Mouse (Mus musculus) neural tube, embryonic 14.5 days (tissue): ENCODE measurements around the gene Ankrd55. TPM values are rescaled to one million over a fixed set of nuclear protein-coding genes. Genes with fewer than 3 reads are reported as not detected.
"Not testable (repeated sequence)": the region's sequence is repeated elsewhere in the genome, so short reads cannot be mapped to it uniquely, and the experiment has no call there.

Source experiments
- ATAC-seq: fragments of 200-750 bp; cut with Nextera tagmentation; 2 replicates; pipeline ENCODE4 v1.8.0; 2017; ENCODE audit warnings: low read depth, mild to moderate bottlenecking, moderate TSS enrichment, moderate library complexity
- H3K27ac ChIP-seq: fragments of 300-500 bp; sonication (generic); 2 replicates; pipeline ENCODE4 v1.5.1; 2014; ENCODE audit warnings: low read depth, mild to moderate bottlenecking, control low read depth, low read length, moderate library complexity, mixed read lengths
- H3K27me3 ChIP-seq: fragments of 300-500 bp; sonication (generic); 2 replicates; pipeline ENCODE4 v1.6.1; 2014; ENCODE audit warnings: low read length; ENCODE audit not compliant: control insufficient read depth, insufficient read depth
- H3K36me3 ChIP-seq: fragments of 300-500 bp; sonication (generic); 2 replicates; pipeline ENCODE4 v1.6.1; 2014; ENCODE audit warnings: low read length, mixed read lengths; ENCODE audit not compliant: control insufficient read depth, insufficient read depth
- H3K4me1 ChIP-seq: fragments of 300-500 bp; sonication (generic); 2 replicates; pipeline ENCODE4 v1.6.1; 2014; ENCODE audit warnings: low read length; ENCODE audit not compliant: control insufficient read depth, insufficient read depth
- H3K4me2 ChIP-seq: fragments of 300-500 bp; sonication (generic); 2 replicates; pipeline ENCODE4 v1.6.1; 2014; ENCODE audit warnings: mild to moderate bottlenecking, low read depth, low read length, control low read depth
- H3K4me3 ChIP-seq: fragments of 300-500 bp; sonication (generic); 2 replicates; pipeline ENCODE4 v1.5.1; 2014; ENCODE audit warnings: low read depth, low read length, control low read depth, mixed read lengths
- H3K9ac ChIP-seq: fragments of 300-500 bp; sonication (generic); replicated peaks from 2 replicates; pipeline ENCODE4 v1.6.1; 2014; ENCODE audit warnings: low read depth, mild to moderate bottlenecking, control low read depth, low read length, mixed read lengths
- H3K9me3 ChIP-seq: fragments of 300-500 bp; sonication (generic); 2 replicates; pipeline ENCODE4 v1.6.1; 2016; ENCODE audit warnings: low read length; ENCODE audit not compliant: control insufficient read depth
- WGBS: fragments of 180-500 bp; shearing (Covaris S2); extraction: QIAGEN DNeasy Blood & Tissue Kit; methylation state at CpG from one replicate; pipeline ENCODE4 v1.1.7; 2014; 5-methylcytosine and 5-hydroxymethylcytosine counted together
- polyA plus RNA-seq: library from polyadenylated mRNA; unstranded; fragments of >200 nt; fragmentation: Nextera tagmentation; extraction: Ambion mirVana; gene quantifications from 2 replicates; pipeline ENCODE4 v1.2.1, GENCODE M21; 2014

The Ankrd55 gene
- polyA plus RNA-seq, 1 experiment from 2014 or later: 15.1 TPM

GRCm38 (mm10) chr13:112308672-112309071 lies 20.4 kb downstream of the Ankrd55 start:
- Histone ChIP-seq H3K27ac (no peak overlapping the region), H3K36me3 (no peaks in the 10 kb centered on the region)
- 27% methylated on average over 1 of the region's 1 CpGs for WGBS

DNA sequence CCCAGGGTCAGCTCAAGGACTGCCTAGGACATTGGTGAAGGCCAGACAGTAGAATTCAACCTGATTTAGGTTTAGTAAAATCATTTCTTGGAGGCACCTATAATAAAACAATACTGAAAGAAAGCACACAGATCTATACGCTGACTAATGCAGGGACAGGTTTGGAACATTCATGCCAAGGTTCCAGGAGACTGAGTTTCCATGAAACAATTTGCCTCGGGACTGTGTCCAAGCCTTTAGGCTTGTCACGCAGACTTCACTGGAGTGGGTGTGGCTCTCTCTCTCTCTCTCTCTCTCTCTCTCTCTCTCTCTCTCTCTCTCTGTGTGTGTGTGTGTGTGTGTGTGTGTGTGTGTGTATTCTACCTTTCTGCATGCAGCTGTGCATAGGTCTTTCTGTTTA lies 23.4 kb downstream of the Ankrd55 start:
- not testable (repeated sequence) for H3K36me3 ChIP-seq, ATAC-seq, H3K4me1 ChIP-seq, H3K27ac ChIP-seq, H3K9me3 ChIP-seq, H3K4me3 ChIP-seq, H3K9ac ChIP-seq, H3K4me2 ChIP-seq, H3K27me3 ChIP-seq
- 86% methylated on average over 3 of the region's 3 CpGs for WGBS

More at GRCm38 (mm10) chr13:112308672-112309071, 20.4 kb downstream of the Ankrd55 start:
- Histone ChIP-seq H3K4me1 (no peaks in the 10 kb centered on the region), H3K9me3 (no peaks in the 10 kb centered on the region), H3K27me3 (no peaks in the 10 kb centered on the region), H3K9ac (no peak overlapping the region), H3K4me2 (no peak overlapping the region), H3K4me3 (no peak overlapping the region)
- no peak for ATAC-seq

DNA sequence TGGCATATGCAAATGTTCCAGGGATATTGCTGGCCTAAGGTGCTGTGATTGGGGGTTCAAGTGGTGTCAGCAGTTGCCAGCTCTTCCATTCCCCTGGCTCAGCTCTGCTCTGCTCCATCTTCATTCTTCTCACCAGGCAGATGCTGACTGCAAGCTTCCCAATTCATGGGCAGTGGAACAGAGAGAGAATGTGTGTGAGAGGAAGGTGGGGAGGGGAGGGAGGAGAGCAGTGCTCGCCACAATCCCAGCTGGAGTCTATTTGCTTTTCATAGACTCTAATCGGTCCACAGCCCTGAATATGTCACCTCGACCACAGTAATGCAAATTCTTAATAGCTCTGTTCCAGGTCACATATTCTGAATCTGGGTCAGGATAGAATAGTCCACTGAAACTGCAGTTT lies 27.2 kb downstream of the Ankrd55 start:
- peak; percentile 68 for ATAC-seq
- no peak overlapping the region for H3K4me2 ChIP-seq
- no peak overlapping the region for H3K4me3 ChIP-seq
- H3K27me3 ChIP-seq: no peaks in the 10 kb centered on the region
- H3K9me3 ChIP-seq: no peaks in the 10 kb centered on the region
- no peak overlapping the region for H3K27ac ChIP-seq
- H3K9ac ChIP-seq: no peak overlapping the region
- no peaks in the 10 kb centered on the region for H3K36me3 ChIP-seq
- H3K4me1 ChIP-seq: no peaks in the 10 kb centered on the region
- 8% methylated on average over 3 of the region's 3 CpGs for WGBS

DNA sequence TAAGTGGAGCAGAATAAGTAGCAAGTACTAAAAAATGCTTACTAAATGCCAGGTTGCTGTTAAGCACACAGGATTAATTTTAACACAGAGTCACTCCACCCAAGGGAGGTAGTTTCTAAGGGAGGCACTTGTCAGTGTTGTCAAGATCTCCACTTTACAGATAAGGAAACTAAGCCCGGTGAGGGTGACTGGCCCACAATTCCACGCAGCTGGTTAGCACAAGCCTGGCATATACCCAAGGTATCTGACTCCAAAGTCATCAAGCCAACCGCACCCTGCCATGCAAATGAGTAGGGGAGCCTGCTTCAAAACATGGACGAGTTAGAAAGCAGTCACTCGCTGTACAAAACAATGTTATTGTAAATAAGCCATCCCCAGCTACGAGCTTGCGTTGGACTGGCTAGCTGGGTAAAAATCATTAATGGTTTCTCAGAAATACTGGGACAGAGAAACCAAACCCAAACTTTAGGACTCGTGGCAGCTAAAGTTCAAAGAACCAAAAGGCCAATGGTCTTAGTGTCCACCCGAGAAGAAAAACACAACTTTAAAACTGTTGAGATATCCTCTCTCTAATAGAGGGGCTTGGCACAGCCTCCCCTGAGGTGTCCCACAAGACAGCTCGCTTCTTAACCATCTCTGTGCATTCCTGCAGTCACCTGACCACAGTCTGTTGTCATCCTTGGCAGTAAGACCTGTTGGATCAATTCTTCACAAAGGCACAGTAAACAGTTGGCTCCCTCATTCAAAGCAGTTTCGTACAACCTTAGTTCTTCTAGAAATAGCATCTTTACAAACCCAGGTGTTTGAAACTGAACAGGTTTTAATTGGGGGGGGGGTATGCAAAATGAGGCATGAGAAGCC lies 28.6 kb downstream of the Ankrd55 start:
- Histone ChIP-seq H3K4me2 (no peak overlapping the region), H3K27ac (no peak overlapping the region), H3K4me1 (no peaks in the 10 kb centered on the region), H3K9me3 (no peaks in the 10 kb centered on the region), H3K27me3 (no peaks in the 10 kb centered on the region), H3K4me3 (no peak overlapping the region), H3K36me3 (no peaks in the 10 kb centered on the region), H3K9ac (no peak overlapping the region)
- no peak for ATAC-seq
- WGBS: 84% methylated on average over 11 of the region's 11 CpGs

DNA sequence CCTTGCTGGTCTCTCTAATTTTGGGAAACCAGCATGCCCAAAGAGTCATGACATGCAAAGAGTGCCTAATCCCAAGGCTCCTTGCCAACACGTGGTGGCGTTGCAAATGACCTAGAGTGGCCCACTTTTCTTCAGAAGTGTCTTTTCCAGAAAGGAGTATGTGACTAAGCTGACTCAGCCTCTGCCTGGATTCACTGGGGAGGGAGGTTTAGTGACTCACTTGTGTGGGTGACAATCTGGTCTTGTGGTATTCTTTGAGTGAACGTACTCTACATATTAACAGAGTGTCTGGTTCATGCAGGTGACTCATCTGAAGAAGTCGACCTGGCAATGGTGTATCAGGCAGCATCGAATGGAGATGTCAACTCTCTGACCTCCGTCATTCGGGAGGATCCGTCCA lies 29.9 kb downstream of the Ankrd55 start:
- no peaks in the 10 kb centered on the region for H3K4me1 ChIP-seq
- WGBS: 89% methylated on average over 8 of the region's 8 CpGs
- ATAC-seq: no peak

GRCm38 (mm10) chr13:112323591-112324266 lies 35.5 kb downstream of the Ankrd55 start:
- H3K9ac ChIP-seq: no peak overlapping the region

More for the DNA sequence above, 29.9 kb downstream of the Ankrd55 start:
- H3K9me3 ChIP-seq: no peaks in the 10 kb centered on the region
- no peaks in the 10 kb centered on the region for H3K27me3 ChIP-seq
- H3K36me3 ChIP-seq: no peaks in the 10 kb centered on the region
- no peak overlapping the region for H3K27ac ChIP-seq
- no peak overlapping the region for H3K4me3 ChIP-seq
- H3K9ac ChIP-seq: no peak overlapping the region
- no peak overlapping the region for H3K4me2 ChIP-seq

DNA sequence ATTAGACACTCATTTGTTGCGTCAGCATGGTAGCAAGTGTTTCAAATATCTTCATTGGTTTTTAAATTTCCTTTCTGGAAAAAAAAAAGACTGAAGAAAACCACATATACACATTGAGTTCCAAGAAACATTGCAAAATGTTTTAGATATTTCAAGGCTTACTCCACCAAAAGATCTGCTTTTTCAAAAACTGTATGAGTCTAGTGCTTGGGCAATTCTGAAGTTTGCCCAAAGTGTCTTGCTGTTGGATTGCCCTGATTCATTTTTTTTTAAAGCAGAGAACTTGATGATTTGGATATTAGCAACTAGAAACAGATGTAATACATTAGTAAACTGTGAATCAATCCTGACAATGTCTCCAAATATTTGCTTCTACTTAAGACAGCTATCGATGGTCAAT lies 36.9 kb downstream of the Ankrd55 start:
- Histone ChIP-seq H3K4me1 (no peaks in the 10 kb centered on the region), H3K9me3 (no peaks in the 10 kb centered on the region), H3K36me3 (no peaks in the 10 kb centered on the region; the same call in 1 of the 2 replicates), H3K9ac (no peak overlapping the region), H3K27me3 (no peaks in the 10 kb centered on the region), H3K4me2 (no peak overlapping the region), H3K4me3 (no peak overlapping the region), H3K27ac (no peak overlapping the region)
- no peak for ATAC-seq
- WGBS: 95% methylated on average over 2 of the region's 2 CpGs

More at GRCm38 (mm10) chr13:112323591-112324266, 35.5 kb downstream of the Ankrd55 start:
- no peak overlapping the region for H3K4me3 ChIP-seq
- ATAC-seq: no peak
- no peak overlapping the region for H3K4me2 ChIP-seq
- H3K4me1 ChIP-seq: no peaks in the 10 kb centered on the region
- H3K36me3 ChIP-seq: no peaks in the 10 kb centered on the region; the same call in 1 of the 2 replicates
- 61% methylated on average over 12 of the region's 12 CpGs for WGBS
- H3K9me3 ChIP-seq: no peaks in the 10 kb centered on the region
- H3K27me3 ChIP-seq: no peaks in the 10 kb centered on the region
- no peak overlapping the region for H3K27ac ChIP-seq

GRCm38 (mm10) chr13:112326403-112326802 lies 38.2 kb downstream of the Ankrd55 start:
- no peaks in the 10 kb centered on the region; the same call in 1 of the 2 replicates for H3K36me3 ChIP-seq
- no peak overlapping the region for H3K4me3 ChIP-seq
- peaks cover 7% of the 10 kb centered on the region for H3K4me1 ChIP-seq
- H3K27ac ChIP-seq: no peak overlapping the region
- H3K9me3 ChIP-seq: no peaks in the 10 kb centered on the region
- no peak overlapping the region for H3K9ac ChIP-seq
- 84% methylated on average over 7 of the region's 7 CpGs for WGBS
- no peak overlapping the region for H3K4me2 ChIP-seq
- H3K27me3 ChIP-seq: no peaks in the 10 kb centered on the region
- ATAC-seq: no peak

- Histone ChIP-seq H3K9ac (no peak overlapping the region), H3K27me3 (no peaks in the 10 kb centered on the region), H3K4me2 (no peak overlapping the region), H3K27ac (no peak overlapping the region), H3K36me3 (no peaks in the 10 kb centered on the region; the same call in 1 of the 2 replicates), H3K9me3 (no peaks in the 10 kb centered on the region), H3K4me3 (no peak overlapping the region), H3K4me1 (peaks cover 12% of the 10 kb centered on the region)
- no peak for ATAC-seq
- 88% methylated on average over 5 of the region's 5 CpGs for WGBS
These were observed 38.7 kb downstream of the Ankrd55 start for GRCm38 (mm10) chr13:112326977-112327376.
